Mouse (Mus musculus) lung, embryonic 14.5 days (tissue): ENCODE results near the gene En2. TPM values are rescaled to one million over a fixed set of nuclear protein-coding genes. Genes with fewer than 3 reads are reported as not detected.

Experiments
- ATAC-seq: fragments of 200-750 bp; cut with Nextera tagmentation; 2 replicates; pipeline ENCODE4 v1.8.0; 2017; ENCODE audit warnings: mild to moderate bottlenecking, moderate TSS enrichment, moderate library complexity; ENCODE audit not compliant: insufficient read depth
- DNase-seq: peaks from one replicate; pipeline ENCODE4 v3.0.0-alpha.2; 2015
- H3K27ac ChIP-seq: fragments of 300-500 bp; sonication (generic); 2 replicates; pipeline ENCODE4 v1.5.1; 2014; ENCODE audit warnings: low read depth, mild to moderate bottlenecking, moderate library complexity
- H3K27me3 ChIP-seq: fragments of 300-500 bp; sonication (generic); 2 replicates; pipeline ENCODE4 v1.6.1; 2014; ENCODE audit warnings: low read length, control low read depth; ENCODE audit not compliant: insufficient read depth
- H3K36me3 ChIP-seq: fragments of 300-500 bp; sonication (generic); 2 replicates; pipeline ENCODE4 v1.6.1; 2014; ENCODE audit warnings: control low read depth; ENCODE audit not compliant: insufficient read depth
- H3K4me1 ChIP-seq: fragments of 300-500 bp; sonication (generic); 2 replicates; pipeline ENCODE4 v1.6.1; 2014; ENCODE audit warnings: antibody characterized with exemption, control low read depth; ENCODE audit not compliant: insufficient read depth
- H3K4me2 ChIP-seq: fragments of 300-500 bp; sonication (generic); 2 replicates; pipeline ENCODE4 v1.6.1; 2014; ENCODE audit warnings: mild to moderate bottlenecking
- H3K4me3 ChIP-seq: fragments of 300-500 bp; sonication (generic); 2 replicates; pipeline ENCODE4 v1.5.1; 2014; ENCODE audit warnings: low read depth, low read length
- H3K9ac ChIP-seq: fragments of 300-500 bp; sonication (generic); 2 replicates; pipeline ENCODE4 v1.6.1; 2014
- H3K9me3 ChIP-seq: fragments of 300-500 bp; sonication (generic); 2 replicates; pipeline ENCODE4 v1.6.1; 2016; ENCODE audit warnings: low read depth, low read length, control low read depth
- CTCF ChIP-seq: IDR thresholded peaks from 2 replicates; pipeline ENCODE4 v1.5.1; 2016; ENCODE audit warnings: antibody characterized with exemption, low read depth
- WGBS: fragments of 180-500 bp; shearing (Covaris S2); extraction: QIAGEN DNeasy Blood & Tissue Kit; methylation state at CpG from one replicate; pipeline ENCODE4 v1.1.7; 2014; 5-methylcytosine and 5-hydroxymethylcytosine counted together
- polyA plus RNA-seq: library from polyadenylated mRNA; unstranded; fragments of >200 nt; fragmentation: Nextera tagmentation; extraction: Ambion mirVana; gene quantifications from 2 replicates; pipeline ENCODE4 v1.2.1, GENCODE M21; 2014

The En2 gene
- polyA plus RNA-seq, 1 experiment from 2014 or later = not detected

GRCm38 (mm10) chr5:28161383-28161937, 4.0 kb upstream of the En2 start:
- no peak overlapping the region for H3K9ac ChIP-seq
- H3K27ac ChIP-seq = no peak overlapping the region
- no peaks in the 10 kb centered on the region for H3K9me3 ChIP-seq
- H3K36me3 ChIP-seq = no peaks in the 10 kb centered on the region
- no peak for TF ChIP-seq CTCF
- no peak overlapping the region for H3K4me3 ChIP-seq
- no peak for DNase-seq
- no peaks in the 10 kb centered on the region for H3K4me1 ChIP-seq
- 2% methylated on average over 20 of the region's 20 CpGs for WGBS
- no peak overlapping the region for H3K4me2 ChIP-seq
- peaks cover 98% of the 10 kb centered on the region for H3K27me3 ChIP-seq
- ATAC-seq = no peak

GRCm38 (mm10) chr5:28161938-28162402, 3.5 kb upstream of the En2 start:
- Histone ChIP-seq H3K9ac (no peak overlapping the region), H3K36me3 (no peaks in the 10 kb centered on the region), H3K4me2 (no peak overlapping the region), H3K27me3 (peaks cover 98% of the 10 kb centered on the region), H3K27ac (no peak overlapping the region), H3K4me3 (no peak overlapping the region), H3K4me1 (no peaks in the 10 kb centered on the region), H3K9me3 (no peaks in the 10 kb centered on the region)
- 1% methylated on average over 24 of the region's 24 CpGs for WGBS
- ATAC-seq (no peak), DNase-seq (no peak)
- TF ChIP-seq CTCF = no peak

- no peaks in the 10 kb centered on the region for H3K36me3 ChIP-seq
- no peak for TF ChIP-seq CTCF
- no peak overlapping the region for H3K27ac ChIP-seq
- no peak overlapping the region for H3K9ac ChIP-seq
- H3K4me3 ChIP-seq = no peak overlapping the region
- DNase-seq = no peak
- H3K9me3 ChIP-seq = no peaks in the 10 kb centered on the region
- 4% methylated on average over 1 of the region's 1 CpGs for WGBS
- no peak for ATAC-seq
- H3K4me2 ChIP-seq = no peak overlapping the region
- peaks cover 96% of the 10 kb centered on the region for H3K27me3 ChIP-seq
- H3K4me1 ChIP-seq = no peaks in the 10 kb centered on the region
Observed at GRCm38 (mm10) chr5:28163926-28164325, 1.6 kb upstream of the En2 start.

- H3K4me1 ChIP-seq = no peaks in the 10 kb centered on the region
- peaks cover 92% of the 10 kb centered on the region for H3K27me3 ChIP-seq
- H3K9ac ChIP-seq = no peak overlapping the region
- TF ChIP-seq CTCF = no peak
- H3K27ac ChIP-seq = no peak overlapping the region
- peak; percentile 54 for DNase-seq
- peak; percentile 32; the same call in 1 of the 2 replicates for ATAC-seq
- no peaks in the 10 kb centered on the region for H3K36me3 ChIP-seq
- WGBS = under 1% methylated on average over 107 of the region's 111 CpGs
- peak overlapping the region; percentile 38 for H3K4me3 ChIP-seq
- no peaks in the 10 kb centered on the region for H3K9me3 ChIP-seq
- H3K4me2 ChIP-seq = peak overlapping the region; percentile 94
Observed at GRCm38 (mm10) chr5:28166256-28167231, 1.1 kb downstream of the En2 start.

GRCm38 (mm10) chr5:28167611-28168252, 2.2 kb downstream of the En2 start:
- Histone ChIP-seq H3K4me3 (no peak overlapping the region), H3K27ac (no peak overlapping the region), H3K9me3 (no peaks in the 10 kb centered on the region), H3K36me3 (no peaks in the 10 kb centered on the region), H3K27me3 (peaks cover 92% of the 10 kb centered on the region), H3K4me1 (no peaks in the 10 kb centered on the region), H3K9ac (no peak overlapping the region), H3K4me2 (no peak overlapping the region)
- peak; percentile 46 for DNase-seq
- WGBS = 1% methylated on average over 29 of the region's 29 CpGs
- TF ChIP-seq CTCF = no peak
- ATAC-seq = no peak

- no peaks in the 10 kb centered on the region for H3K9me3 ChIP-seq
- no peak overlapping the region for H3K9ac ChIP-seq
- peaks cover 92% of the 10 kb centered on the region for H3K27me3 ChIP-seq
- under 1% methylated on average over 36 of the region's 36 CpGs for WGBS
- TF ChIP-seq CTCF = no peak
- H3K4me2 ChIP-seq = no peak overlapping the region
- no peaks in the 10 kb centered on the region for H3K36me3 ChIP-seq
- no peak overlapping the region for H3K27ac ChIP-seq
- no peaks in the 10 kb centered on the region for H3K4me1 ChIP-seq
- H3K4me3 ChIP-seq = no peak overlapping the region; the same call in 1 of the 2 replicates
- no peak for DNase-seq
- no peak for ATAC-seq
Observed at GRCm38 (mm10) chr5:28168253-28169165, 3.0 kb downstream of the En2 start.
